ENCODE assay signal across 8 mouse cellular contexts in the genomic region with DNA sequence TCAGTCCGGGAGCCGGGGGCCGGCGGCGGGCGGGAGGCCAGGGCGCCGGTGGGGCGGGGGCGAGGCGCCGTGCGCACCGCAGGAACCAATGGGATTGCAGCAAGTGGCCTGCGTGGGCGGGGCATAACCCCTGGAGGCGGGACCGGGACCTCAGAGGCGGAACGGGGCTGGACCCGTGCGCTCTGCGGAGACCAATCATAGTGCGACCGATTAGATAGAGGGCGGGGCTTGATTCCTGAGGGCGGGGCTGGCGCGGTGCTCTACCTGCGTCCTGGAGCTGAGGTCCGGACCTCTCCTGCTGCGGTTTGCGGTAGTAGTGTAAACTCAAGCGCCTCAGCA. TPM values are rescaled to one million over a fixed set of nuclear protein-coding genes. Genes with fewer than 3 reads are reported as not detected.
DNase-seq lines count a peak whose midpoint lies in the region; ATAC-seq lines count a peak whose summit lies in the region.

Gene Tmem50b, minus strand, starts transcription at position 129 of the 339 bp plus-strand sequence.

- H3K9me3 ChIP-seq in heart, embryonic 10.5 days, result no peaks in the 10 kb centered on the region
- H3K9me3 ChIP-seq in kidney, embryonic 15.5 days (replicated peaks), result no peaks in the 10 kb centered on the region

- H3K4me2 ChIP-seq in kidney, embryonic 15.5 days, result peak within 1 kb of the TSS; percentile 96

- peaks cover 4% of the 10 kb centered on the region for H3K36me3 ChIP-seq in heart, embryonic 10.5 days
- H3K36me3 ChIP-seq in kidney, embryonic 15.5 days, result no peaks in the 10 kb centered on the region

- H3K4me3 ChIP-seq in heart, embryonic 10.5 days, result peak within 1 kb of the TSS; percentile 93
- H3K4me3 ChIP-seq in kidney, embryonic 15.5 days (replicated peaks), result peak within 1 kb of the TSS; percentile 80

- H3K4me1 ChIP-seq in heart, embryonic 10.5 days, result peaks cover 23% of the 10 kb centered on the region
- peaks cover 38% of the 10 kb centered on the region for H3K4me1 ChIP-seq in kidney, embryonic 15.5 days

- peak; percentile 99 to 100 for DNase-seq in B cell, adult 2 months
- peak; percentile 99 for DNase-seq in brain, adult 2 months (ENCODE audit: low read depth, low spot score)
- DNase-seq in heart, embryonic 10.5 days (ENCODE audit: low spot score), result peak; percentile 99
- DNase-seq in liver, result peak; percentile 100
- peak; percentile 100 for DNase-seq in spleen, postnatal 4 days (ENCODE audit: low spot score in 2 of 2)

- peak; percentile 97 for ATAC-seq in erythroblast, adult 5-6 weeks (replicated peaks; ENCODE audit: low FRiP score, poor library complexity, severe bottlenecking)
- peak; percentile 99 for ATAC-seq in kidney, embryonic 15.5 days (replicated peaks; ENCODE audit: low FRiP score)
- ATAC-seq in monocyte, adult 5-6 weeks (replicated peaks; ENCODE audit: insufficient number of reproducible peaks, low FRiP score, low TSS enrichment, poor library complexity, severe bottlenecking), result peak; percentile 93

- H3K9ac ChIP-seq in kidney, embryonic 15.5 days, result peak within 1 kb of the TSS; percentile 68

- peak within 1 kb of the TSS; percentile 90 for H3K27ac ChIP-seq in heart, embryonic 10.5 days
- no peak within 1 kb of the TSS for H3K27ac ChIP-seq in kidney, embryonic 15.5 days

- H3K27me3 ChIP-seq in heart, embryonic 10.5 days (ENCODE audit: insufficient read depth, poor library complexity, severe bottlenecking), result peaks cover 10% of the 10 kb centered on the region
- H3K27me3 ChIP-seq in kidney, embryonic 15.5 days, result peaks cover 24% of the 10 kb centered on the region

- under 1% methylated on average over 34 of the region's 34 CpGs for WGBS in heart, embryonic 10.5 days
- under 1% methylated on average over 34 of the region's 34 CpGs for WGBS in kidney, embryonic 15.5 days

RNA-seq across cellular contexts. Expression of gene Tmem50b, which starts in this region (rescaled TPM):
- 20.8 and 23.6 TPM in 2 replicates for total RNA-seq in erythroblast, adult 5-6 weeks (2015; ENCODE audit: low replicate concordance)
- total RNA-seq in erythroblast, adult 5-6 weeks (2017; ENCODE audit: low replicate concordance), result 11.2 and 12.0 TPM in 2 replicates
- 44.7 and 56.1 TPM in 2 replicates for polyA plus RNA-seq in heart, embryonic 10.5 days (2016; fragmentation: Nextera tagmentation; extraction: Ambion mirVana)
- polyA plus RNA-seq in kidney, embryonic 15.5 days (2015; fragmentation: Nextera tagmentation; extraction: Ambion mirVana), result 35.6 and 35.8 TPM in 2 replicates
- total RNA-seq in monocyte, adult 5-6 weeks (2017), result 44.6 to 80.4 TPM (median 63.0 TPM) in 3 replicates
